Mouse (Mus musculus) G1E (cell line): ENCODE measurements around the gene Cd109.

Source experiments
- CTCF ChIP-seq: IDR thresholded peaks from 2 replicates; pipeline ENCODE4 v1.5.1; 2012; ENCODE audit warnings: low read depth, low read length, inconsistent platforms, mixed read lengths
- GATA1 ChIP-seq: IDR thresholded peaks from 2 replicates; pipeline ENCODE4 v1.6.1; 2012; ENCODE audit warnings: borderline replicate concordance, low read length, inconsistent platforms, mixed read lengths
- GATA2 ChIP-seq: IDR thresholded peaks from 2 replicates; pipeline ENCODE4 v1.6.1; 2012; ENCODE audit warnings: low read depth, low read length, inconsistent platforms, borderline replicate concordance
- POLR2AphosphoS5 ChIP-seq: IDR thresholded peaks from 2 replicates; pipeline ENCODE4 v1.6.1; 2012; ENCODE audit warnings: low read depth, low read length, inconsistent platforms; ENCODE audit not compliant: insufficient replicate concordance
- TAL1 ChIP-seq: conservative IDR thresholded peaks from 2 replicates; pipeline ENCODE4 v1.6.1; 2012; ENCODE audit warnings: low read depth, low read length, inconsistent platforms, mixed read lengths

DNA sequence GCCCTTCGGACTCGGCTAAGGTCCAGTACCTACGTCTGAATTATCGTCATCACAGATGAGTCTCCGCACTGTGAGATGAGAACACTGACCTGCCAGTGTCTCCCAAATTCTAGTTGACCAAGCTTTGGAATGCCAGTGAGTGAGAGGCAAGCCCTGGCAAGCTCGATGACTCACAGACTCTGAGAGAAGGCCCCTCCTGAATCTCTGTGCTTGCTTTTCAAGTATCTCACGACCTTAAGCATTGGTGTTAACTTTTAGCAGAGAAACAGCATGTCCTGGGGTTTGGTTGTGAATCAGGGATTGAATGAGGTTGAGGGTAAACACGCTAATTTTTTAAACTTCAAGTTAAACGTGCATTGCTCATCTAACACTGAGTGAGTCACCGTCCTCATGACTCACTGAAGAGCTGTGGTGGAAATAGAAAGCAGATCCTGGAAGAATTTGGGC lies 8.0 kb downstream of the Cd109 start:
- TF ChIP-seq CTCF (no peak), TAL1 (no peak), GATA1 (no peak), GATA2 (no peak), POLR2AphosphoS5 (no peak)
